Mouse (Mus musculus) spleen, adult 2 months (tissue): ENCODE data around the gene Vps16. TPM values are rescaled to one million over a fixed set of nuclear protein-coding genes. Genes with fewer than 3 reads are reported as not detected.
A peak's percentile ranks its signal among the peaks of the same experiment; 100 is the strongest.

ENCODE experiments used
- DNase-seq, 2 experiments: peaks; one replicate each; pipeline versions ENCODE4 v3.0.0 to v3.0.0-alpha.2; 2012 to 2021; ENCODE audit warnings: low spot score in 2 of 2, low read depth in 1 of 2
- H3K27ac ChIP-seq: fragments of 200-500 bp; 2 replicates; pipeline ENCODE4 v1.5.1; 2012; ENCODE audit warnings: low read length, inconsistent platforms; ENCODE audit not compliant: insufficient read depth
- H3K27me3 ChIP-seq: fragments of 200-500 bp; 2 replicates; pipeline ENCODE4 v1.6.1; 2012; ENCODE audit warnings: mild to moderate bottlenecking, moderate library complexity, low read length, inconsistent platforms; ENCODE audit not compliant: control insufficient read depth, insufficient read depth
- H3K36me3 ChIP-seq: fragments of 200-500 bp; 2 replicates; pipeline ENCODE4 v1.6.1; 2012; ENCODE audit warnings: mild to moderate bottlenecking, low read length, inconsistent platforms; ENCODE audit not compliant: control insufficient read depth, insufficient read depth
- H3K4me1 ChIP-seq: fragments of 200-500 bp; 2 replicates; pipeline ENCODE4 v1.6.1; 2011; ENCODE audit warnings: inconsistent platforms; ENCODE audit not compliant: control insufficient read depth, insufficient read depth, insufficient read length
- H3K4me3 ChIP-seq: fragments of 200-500 bp; 2 replicates; pipeline ENCODE4 v1.5.1; 2011; ENCODE audit warnings: mild to moderate bottlenecking, inconsistent platforms; ENCODE audit not compliant: insufficient read depth, insufficient read length; ENCODE audit errors: extremely low read depth
- CTCF ChIP-seq: fragments of 200-500 bp; IDR thresholded peaks from 2 replicates; pipeline ENCODE4 v1.5.1; 2011; ENCODE audit warnings: mild to moderate bottlenecking, inconsistent platforms; ENCODE audit not compliant: insufficient read depth, insufficient read length, insufficient replicate concordance; ENCODE audit errors: extremely low read depth
- POLR2A ChIP-seq: fragments of 200-500 bp; IDR thresholded peaks from 2 replicates; pipeline ENCODE4 v1.6.1; 2011; ENCODE audit warnings: low read depth, low read length, inconsistent platforms
- WGBS: fragments of 180-500 bp; shearing (Covaris S2); methylation state at CpG from one replicate; pipeline ENCODE4 v1.1.7; 2018; 5-methylcytosine and 5-hydroxymethylcytosine counted together
- polyA plus RNA-seq: library from polyadenylated mRNA; depleted of rRNA; stranded (reverse); fragments of >200 nt; gene quantifications from 2 replicates; pipeline ENCODE4 v1.2.3, GENCODE M21; 2012

The Vps16 gene
- polyA plus RNA-seq, 1 experiment, result 84.8 TPM

GRCm38 (mm10) chr2:130423397-130424125, 578 bp upstream of the Vps16 start:
- WGBS, result 17% methylated on average over 49 of the region's 49 CpGs
- H3K27me3 ChIP-seq, result no peaks in the 10 kb centered on the region
- TF ChIP-seq POLR2A, result no peak
- TF ChIP-seq CTCF, result no peak
- peak overlapping the region; percentile 91 for H3K4me3 ChIP-seq
- peaks cover 6% of the 10 kb centered on the region; the same call in 1 of the 2 replicates for H3K4me1 ChIP-seq
- peaks cover 2% of the 10 kb centered on the region; the same call in 1 of the 2 replicates for H3K36me3 ChIP-seq
- peak; percentile 52 to 75 for DNase-seq
- peak overlapping the region; percentile 95 for H3K27ac ChIP-seq

- 22% methylated on average over 5 of the region's 5 CpGs for WGBS
- Histone ChIP-seq H3K36me3 (no peaks in the 10 kb centered on the region), H3K4me1 (peaks cover 9% of the 10 kb centered on the region; the same call in 1 of the 2 replicates), H3K4me3 (peak overlapping the region; percentile 91), H3K27me3 (no peaks in the 10 kb centered on the region), H3K27ac (peak overlapping the region; percentile 95; the same call in 1 of the 2 replicates)
- TF ChIP-seq POLR2A (no peak), CTCF (no peak)
- DNase-seq, result no peak
Observed at GRCm38 (mm10) chr2:130425112-130425511, 973 bp downstream of the Vps16 start.

- DNase-seq, result no peak
- H3K36me3 ChIP-seq, result 0 out of 2 replicates have a peak, but pooled peaks cover 2% of the 10 kb centered on the region
- peaks cover 3% of the 10 kb centered on the region for H3K4me1 ChIP-seq
- WGBS, result 78% methylated on average over 2 of the region's 2 CpGs
- H3K27ac ChIP-seq, result no peak overlapping the region; the same call in 1 of the 2 replicates
- no peak overlapping the region for H3K4me3 ChIP-seq
- H3K27me3 ChIP-seq, result no peaks in the 10 kb centered on the region
- no peak for TF ChIP-seq POLR2A
- no peak for TF ChIP-seq CTCF
Observed at GRCm38 (mm10) chr2:130429851-130430250, 5.7 kb downstream of the Vps16 start.

DNA sequence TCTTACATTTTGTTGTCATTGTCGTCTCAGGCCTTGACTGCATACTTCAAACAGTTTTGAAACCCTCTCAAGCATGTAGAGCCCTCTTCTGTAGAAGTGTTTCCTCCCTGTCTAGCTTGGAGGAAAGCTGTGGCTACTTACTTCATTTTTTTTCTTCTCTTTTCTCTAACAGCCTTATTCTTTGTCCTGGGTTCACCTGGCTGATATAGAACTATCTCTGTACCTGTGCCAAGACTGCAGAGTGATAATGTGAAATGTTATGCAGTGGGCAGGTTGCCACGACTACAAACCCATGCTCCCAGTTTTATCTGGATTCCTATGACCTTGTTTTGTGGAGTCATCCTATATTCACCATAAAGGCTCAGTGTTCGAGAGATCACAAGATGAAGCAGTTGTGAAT, 6.3 kb downstream of the Vps16 start:
- Histone ChIP-seq H3K4me3 (no peak overlapping the region), H3K36me3 (0 out of 2 replicates have a peak, but pooled peaks cover 2% of the 10 kb centered on the region), H3K4me1 (peaks cover 3% of the 10 kb centered on the region), H3K27me3 (no peaks in the 10 kb centered on the region), H3K27ac (no peak overlapping the region; the same call in 1 of the 2 replicates)
- WGBS, result 61% methylated on average over 3 of the region's 3 CpGs
- TF ChIP-seq CTCF (no peak), POLR2A (no peak)
- no peak for DNase-seq

- DNase-seq, result no peak
- WGBS, result 90% methylated on average over 3 of the region's 3 CpGs
- no peak overlapping the region for H3K4me3 ChIP-seq
- 0 out of 2 replicates have a peak, but pooled peaks cover 2% of the 10 kb centered on the region for H3K36me3 ChIP-seq
- TF ChIP-seq POLR2A (no peak), CTCF (no peak)
- H3K27ac ChIP-seq, result no peak overlapping the region
- no peaks in the 10 kb centered on the region for H3K27me3 ChIP-seq
- peaks cover 3% of the 10 kb centered on the region for H3K4me1 ChIP-seq
Observed at GRCm38 (mm10) chr2:130432157-130432556, 8.0 kb downstream of the Vps16 start.

- peaks cover 3% of the 10 kb centered on the region for H3K4me1 ChIP-seq
Observed at GRCm38 (mm10) chr2:130433152-130433551, 9.0 kb downstream of the Vps16 start.

GRCm38 (mm10) chr2:130436769-130437168, 12.6 kb downstream of the Vps16 start:
- TF ChIP-seq CTCF (no peak), POLR2A (no peak)
- WGBS, result 89% methylated on average over 1 of the region's 1 CpGs
- H3K27ac ChIP-seq, result no peak overlapping the region
- H3K27me3 ChIP-seq, result no peaks in the 10 kb centered on the region
- no peaks in the 10 kb centered on the region for H3K4me1 ChIP-seq
- peaks cover 34% of the 10 kb centered on the region for H3K36me3 ChIP-seq
- no peak overlapping the region for H3K4me3 ChIP-seq
- no peak for DNase-seq

More at GRCm38 (mm10) chr2:130433152-130433551, 9.0 kb downstream of the Vps16 start:
- Histone ChIP-seq H3K27ac (no peak overlapping the region), H3K36me3 (peaks cover 6% of the 10 kb centered on the region; the same call in 1 of the 2 replicates), H3K4me3 (no peak overlapping the region), H3K27me3 (no peaks in the 10 kb centered on the region)
- TF ChIP-seq CTCF, result peak; percentile 50; the same call in 1 of the 2 replicates
- no peak for TF ChIP-seq POLR2A
- WGBS, result 17% methylated on average over 4 of the region's 4 CpGs
- DNase-seq, result peak in 1 of 2 experiments; percentile 43
